Mouse (Mus musculus) forebrain, embryonic 10.5 days (tissue): ENCODE results near the gene Slc38a2. TPM values are rescaled to one million over a fixed set of nuclear protein-coding genes. Genes with fewer than 3 reads are reported as not detected.

Experiments used
- DNase-seq: peaks from one replicate; pipeline ENCODE4 v3.0.0-alpha.2; 2017; ENCODE audit warnings: low spot score; ENCODE audit errors: extremely low spot score
- H3K27ac ChIP-seq: fragments of 300-500 bp; sonication (generic); 2 replicates; pipeline ENCODE4 v1.5.1; 2016; ENCODE audit warnings: mild to moderate bottlenecking
- H3K27me3 ChIP-seq: fragments of 300-500 bp; sonication (generic); 2 replicates; pipeline ENCODE4 v1.6.1; 2016; ENCODE audit warnings: mild to moderate bottlenecking; ENCODE audit not compliant: poor library complexity, severe bottlenecking
- H3K36me3 ChIP-seq: fragments of 300-500 bp; sonication (generic); replicated peaks from 2 replicates; pipeline ENCODE4 v1.6.1; 2016; ENCODE audit warnings: mild to moderate bottlenecking, moderate library complexity
- H3K4me1 ChIP-seq: fragments of 300-500 bp; sonication (generic); 2 replicates; pipeline ENCODE4 v1.6.1; 2016
- H3K4me3 ChIP-seq: fragments of 300-500 bp; sonication (generic); 2 replicates; pipeline ENCODE4 v1.5.1; 2016; ENCODE audit warnings: mild to moderate bottlenecking, moderate library complexity
- H3K9me3 ChIP-seq: fragments of 300-500 bp; sonication (generic); 2 replicates; pipeline ENCODE4 v1.6.1; 2016; ENCODE audit warnings: mild to moderate bottlenecking, moderate library complexity
- WGBS: fragments of 180-500 bp; shearing (Covaris S2); methylation state at CpG from one replicate; pipeline ENCODE4 v1.1.7; 2016; 5-methylcytosine and 5-hydroxymethylcytosine counted together
- polyA plus RNA-seq: library from polyadenylated mRNA; unstranded; fragments of >200 nt; fragmentation: Nextera tagmentation; extraction: Ambion mirVana; gene quantifications from 2 replicates; pipeline ENCODE4 v1.2.1, GENCODE M21; 2016

The Slc38a2 gene
- polyA plus RNA-seq, 1 experiment from 2014 or later, result 151 TPM

DNA sequence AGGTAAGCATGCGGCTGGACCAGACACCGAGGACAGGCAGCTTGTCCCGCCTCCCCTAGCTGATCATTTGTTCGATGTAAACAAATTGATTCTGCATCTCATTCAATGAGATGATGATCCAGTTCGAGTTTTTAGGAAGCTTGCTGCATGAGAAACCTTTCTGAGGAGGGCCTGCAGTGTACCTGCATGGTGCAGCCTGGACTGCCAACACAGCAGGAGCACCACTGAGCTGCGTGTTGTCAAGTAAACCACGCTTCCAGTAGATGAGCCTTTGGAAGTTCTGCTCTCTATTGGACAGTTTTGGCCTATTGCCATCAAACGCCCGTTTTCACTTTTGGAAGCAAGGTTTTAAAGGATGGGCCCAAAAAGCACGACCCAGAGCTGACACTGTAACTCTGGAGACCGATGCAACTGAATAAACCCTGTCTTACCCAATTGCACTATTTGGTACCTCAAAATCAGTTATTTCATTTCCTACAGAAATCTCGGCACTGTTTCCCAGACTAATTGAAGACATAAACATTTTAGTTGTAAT is 10.7 kb downstream of the Slc38a2 start:
- WGBS, result 95% methylated on average over 12 of the region's 12 CpGs
- H3K9me3 ChIP-seq, result no peaks in the 10 kb centered on the region
- no peak overlapping the region for H3K4me3 ChIP-seq
- no peak overlapping the region for H3K27ac ChIP-seq
- H3K4me1 ChIP-seq, result peaks cover 5% of the 10 kb centered on the region
- H3K27me3 ChIP-seq, result no peaks in the 10 kb centered on the region
- no peak for DNase-seq
- H3K36me3 ChIP-seq, result peaks cover 76% of the 10 kb centered on the region

DNA sequence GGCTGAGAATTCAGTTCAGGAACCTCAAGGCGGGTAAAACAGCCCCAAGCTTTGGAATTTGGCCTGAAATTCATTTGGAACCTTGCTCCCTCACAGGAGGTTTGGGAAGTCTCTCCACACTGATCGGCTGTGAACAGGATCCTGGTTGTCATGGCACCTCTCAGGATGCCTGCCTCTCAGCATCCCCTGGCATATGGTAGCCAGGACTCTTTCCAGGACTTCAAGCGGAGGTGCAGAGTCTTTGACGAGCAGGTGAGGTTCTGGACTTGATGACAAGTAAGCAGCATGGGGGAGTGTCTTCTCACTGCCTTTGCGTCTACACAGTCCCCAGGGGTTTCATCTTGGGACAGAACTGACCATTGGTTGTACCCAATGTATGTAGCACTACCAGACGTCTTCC is 11.5 kb downstream of the Slc38a2 start:
- no peak overlapping the region for H3K4me3 ChIP-seq
- 88% methylated on average over 6 of the region's 6 CpGs for WGBS
- H3K9me3 ChIP-seq, result no peaks in the 10 kb centered on the region
- H3K27ac ChIP-seq, result no peak overlapping the region
- H3K27me3 ChIP-seq, result no peaks in the 10 kb centered on the region
- peaks cover 5% of the 10 kb centered on the region for H3K4me1 ChIP-seq
- H3K36me3 ChIP-seq, result peaks cover 68% of the 10 kb centered on the region
- DNase-seq, result no peak

DNA sequence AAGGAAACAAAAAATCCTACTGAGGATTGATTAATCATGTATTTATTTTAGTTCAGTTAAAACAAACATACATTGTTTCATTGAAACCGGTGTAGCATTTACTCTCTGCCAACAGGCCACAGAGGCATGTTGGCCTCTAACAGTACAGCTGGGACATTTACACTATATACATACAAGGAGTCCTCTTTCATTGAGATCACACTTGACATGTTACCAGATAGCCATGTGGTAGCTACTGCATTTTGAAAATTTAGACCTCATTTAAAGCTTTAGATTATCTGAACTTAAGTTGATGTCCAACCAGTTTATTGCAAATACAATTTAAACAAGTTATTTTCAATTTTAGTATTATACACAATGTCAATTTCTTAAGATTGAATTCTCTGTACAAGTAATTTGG is 12.2 kb downstream of the Slc38a2 start:
- DNase-seq, result no peak
- Histone ChIP-seq H3K9me3 (no peaks in the 10 kb centered on the region), H3K27ac (no peak overlapping the region), H3K4me3 (no peak overlapping the region), H3K27me3 (no peaks in the 10 kb centered on the region), H3K36me3 (peaks cover 61% of the 10 kb centered on the region), H3K4me1 (peaks cover 5% of the 10 kb centered on the region)
- WGBS, result 59% methylated on average over 1 of the region's 1 CpGs

DNA sequence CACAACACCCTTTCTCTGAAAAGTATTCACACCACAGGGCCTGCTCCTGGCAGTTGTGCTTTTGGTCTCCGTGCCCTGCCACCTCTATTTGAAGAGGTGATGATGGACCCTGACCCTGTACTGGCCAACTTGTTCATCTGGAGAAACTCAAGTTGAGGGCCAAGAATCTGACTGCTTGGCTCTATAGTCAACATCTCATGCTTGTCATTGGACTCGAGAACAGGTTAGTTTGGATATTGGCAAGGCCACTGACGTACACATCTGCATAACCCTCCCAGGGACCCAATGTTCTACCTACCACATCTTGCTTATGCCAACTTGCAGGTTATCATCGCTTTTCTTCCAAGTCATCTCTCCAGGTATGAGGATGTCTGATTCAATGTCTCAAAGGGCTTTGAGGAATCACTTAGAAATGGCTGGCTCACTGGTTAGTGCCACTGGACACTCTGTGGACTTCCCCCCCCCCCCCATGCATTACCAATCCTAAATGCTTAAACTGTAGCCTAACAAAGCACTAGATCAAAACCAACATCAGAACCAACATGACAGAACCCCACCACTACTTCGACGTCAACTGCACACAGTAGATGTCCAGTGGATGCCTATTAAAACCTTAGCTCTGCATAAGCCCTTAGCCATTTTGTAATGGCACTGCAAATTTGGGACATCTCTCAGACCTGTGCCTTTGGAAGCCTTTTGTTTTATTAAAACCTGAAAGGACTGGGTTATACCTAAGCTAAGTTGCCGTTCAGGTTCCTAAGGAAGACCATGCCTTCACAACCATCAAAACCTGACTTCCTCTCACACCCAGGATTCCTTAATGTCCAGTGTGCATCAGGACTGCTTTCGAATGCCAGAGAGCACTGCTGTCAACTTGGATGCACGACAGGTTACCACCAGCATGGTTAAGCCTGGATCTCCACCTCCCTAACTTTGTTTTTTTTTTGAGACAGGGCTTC is 13.1 kb downstream of the Slc38a2 start:
- no peak overlapping the region for H3K27ac ChIP-seq
- H3K4me3 ChIP-seq, result no peak overlapping the region
- no peaks in the 10 kb centered on the region for H3K27me3 ChIP-seq
- WGBS, result 86% methylated on average over 9 of the region's 9 CpGs
- no peaks in the 10 kb centered on the region for H3K9me3 ChIP-seq
- no peak for DNase-seq
- H3K4me1 ChIP-seq, result peaks cover 5% of the 10 kb centered on the region
- H3K36me3 ChIP-seq, result peaks cover 52% of the 10 kb centered on the region

DNA sequence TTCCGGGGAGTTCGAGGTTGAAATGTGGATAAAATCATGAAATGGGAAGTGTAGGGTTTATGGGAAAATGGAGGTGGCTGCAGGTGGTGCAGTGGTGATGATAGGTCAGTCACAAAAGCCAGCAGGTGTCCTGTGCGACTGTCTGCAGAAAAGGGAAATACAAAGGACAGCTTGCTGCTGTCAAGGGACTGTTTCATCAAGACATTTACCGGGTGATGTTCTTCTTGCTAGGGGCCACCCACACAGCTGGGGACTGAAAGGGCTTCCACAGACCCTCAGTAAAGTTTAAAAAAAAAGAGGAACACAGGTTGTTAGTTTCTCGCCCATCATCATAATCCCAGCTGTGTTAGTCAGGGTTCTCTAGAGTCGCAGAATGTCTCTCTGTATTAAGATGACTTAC is 14.3 kb downstream of the Slc38a2 start:
- no peaks in the 10 kb centered on the region; the same call in 1 of the 2 replicates for H3K27me3 ChIP-seq
- H3K4me3 ChIP-seq, result no peak overlapping the region
- no peaks in the 10 kb centered on the region for H3K9me3 ChIP-seq
- no peak overlapping the region for H3K27ac ChIP-seq
- DNase-seq, result no peak
- H3K36me3 ChIP-seq, result peaks cover 40% of the 10 kb centered on the region
- WGBS, result 80% methylated on average over 6 of the region's 6 CpGs
- H3K4me1 ChIP-seq, result peaks cover 5% of the 10 kb centered on the region

DNA sequence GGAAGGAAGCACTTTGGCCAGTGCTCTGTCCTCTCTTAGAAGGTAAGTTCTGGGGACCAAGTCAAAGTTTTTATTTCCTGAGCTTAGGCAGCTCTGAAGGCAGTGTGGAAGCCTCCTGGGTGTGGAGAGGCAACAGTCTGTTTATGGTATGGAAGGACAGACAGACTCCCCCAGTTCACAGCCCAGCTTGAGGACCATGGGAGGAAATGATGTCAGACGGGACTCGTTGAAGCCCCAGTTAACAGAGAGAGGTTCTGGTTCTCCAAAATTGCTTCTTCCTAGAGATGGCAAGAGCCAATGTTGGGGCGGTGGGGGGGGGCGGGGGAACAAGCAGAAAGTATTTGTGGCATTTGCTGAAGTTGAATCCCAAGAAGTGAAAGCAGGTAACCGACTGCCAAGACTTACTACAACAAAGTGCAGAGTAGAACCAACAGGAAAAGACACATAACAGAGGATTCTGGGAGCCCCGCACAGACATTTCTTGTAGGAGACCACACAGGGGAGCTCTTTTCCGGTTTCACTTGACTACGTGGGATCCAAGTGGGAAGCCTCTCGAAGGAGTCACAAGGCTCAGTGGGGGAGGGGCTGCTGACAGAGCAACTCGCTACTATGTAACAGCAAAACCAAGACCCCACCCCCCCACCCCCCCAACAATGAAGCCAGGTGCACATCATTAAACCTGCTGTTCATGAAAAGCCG is 15.2 kb downstream of the Slc38a2 start:
- Histone ChIP-seq H3K4me1 (peaks cover 5% of the 10 kb centered on the region), H3K27ac (no peak overlapping the region), H3K27me3 (no peaks in the 10 kb centered on the region; the same call in 1 of the 2 replicates), H3K9me3 (no peaks in the 10 kb centered on the region), H3K36me3 (peaks cover 30% of the 10 kb centered on the region), H3K4me3 (no peak overlapping the region)
- no peak for DNase-seq
- WGBS, result 51% methylated on average over 11 of the region's 11 CpGs

DNA sequence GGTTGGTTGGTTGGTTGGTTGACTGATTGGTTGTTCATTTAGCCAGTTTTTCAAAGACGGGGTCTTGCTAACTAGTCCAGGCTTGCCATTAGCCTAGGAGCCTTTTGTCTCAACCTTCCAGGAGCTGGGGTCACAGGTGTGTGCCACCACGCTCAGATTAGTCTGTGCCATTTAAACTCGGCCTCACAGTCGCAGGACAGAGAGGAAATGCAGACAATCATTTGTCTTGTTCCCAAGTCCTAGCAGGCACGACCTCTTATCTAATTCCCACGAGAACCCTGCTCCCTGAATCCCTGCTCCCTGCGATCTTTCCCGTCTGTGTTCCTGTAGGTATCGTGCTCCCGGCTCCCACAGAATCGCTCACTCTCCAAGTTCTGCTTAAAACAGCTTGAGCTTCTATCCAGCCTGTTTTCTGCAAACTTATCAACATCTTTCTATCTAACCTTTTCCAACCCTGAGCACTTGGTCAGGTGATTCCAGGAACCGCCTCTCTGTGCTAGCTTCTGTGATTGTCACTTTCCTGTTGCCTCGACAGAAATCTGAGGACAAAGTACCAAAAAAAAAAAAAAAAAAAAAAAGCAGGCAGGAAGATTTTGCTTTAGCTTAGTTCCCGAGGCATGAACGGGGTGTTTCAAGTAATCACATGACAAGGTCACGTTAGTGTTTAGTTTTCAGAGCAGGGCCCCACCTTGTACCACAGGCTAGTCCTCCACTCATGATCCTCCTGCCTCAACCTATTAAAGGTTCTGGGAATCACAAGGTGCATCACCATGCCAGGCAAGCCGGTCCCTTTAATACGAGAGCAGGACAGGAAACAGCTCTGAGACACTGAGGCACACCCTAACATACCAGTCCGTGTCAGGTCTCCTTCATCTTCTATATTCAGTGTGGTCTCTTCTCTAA is 20.4 kb downstream of the Slc38a2 start:
- DNase-seq, result no peak
- Histone ChIP-seq H3K9me3 (no peaks in the 10 kb centered on the region), H3K4me3 (no peak overlapping the region), H3K4me1 (no peaks in the 10 kb centered on the region), H3K27me3 (no peaks in the 10 kb centered on the region; the same call in 1 of the 2 replicates), H3K27ac (no peak overlapping the region), H3K36me3 (no peaks in the 10 kb centered on the region)
- 76% methylated on average over 19 of the region's 19 CpGs for WGBS

DNA sequence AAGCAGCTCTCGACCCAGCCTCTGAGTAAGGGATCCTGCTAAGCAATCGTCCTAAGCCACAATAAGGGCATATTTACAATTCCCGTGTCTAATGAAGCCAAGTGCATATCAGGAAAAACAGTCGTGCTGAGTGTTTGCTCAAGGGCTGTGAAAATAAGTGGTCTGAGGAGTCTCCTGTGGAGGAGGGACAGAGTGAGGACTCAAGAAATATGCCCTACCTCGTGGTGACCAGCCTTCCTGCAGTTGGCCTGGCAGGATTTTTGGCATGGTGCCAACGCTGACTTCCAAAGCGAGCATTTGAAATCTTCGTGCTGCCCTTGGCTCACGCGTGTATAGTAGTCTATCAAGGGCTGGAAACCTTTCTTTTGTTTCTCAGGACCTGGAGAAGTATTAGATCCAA is 23.0 kb downstream of the Slc38a2 start:
- WGBS, result 85% methylated on average over 10 of the region's 10 CpGs

DNA sequence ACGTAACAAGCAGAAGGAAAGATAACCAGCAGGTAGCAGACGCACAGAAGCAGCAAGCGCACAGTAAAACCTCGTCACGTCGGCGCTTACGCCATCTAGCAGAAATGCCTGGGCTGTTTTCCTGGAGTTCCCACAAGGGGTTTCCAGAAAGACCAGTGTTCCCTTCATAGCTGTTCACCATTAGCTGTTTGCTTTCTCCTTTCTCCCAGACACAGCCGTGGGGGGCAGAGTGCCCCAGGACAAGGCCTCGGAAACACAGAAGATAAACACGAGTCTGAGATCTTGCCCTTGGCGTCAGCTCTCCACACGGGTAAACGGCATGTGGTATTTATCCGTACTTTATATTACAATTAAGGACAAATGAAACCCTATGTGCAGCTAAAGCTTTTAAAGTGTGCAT is 23.8 kb downstream of the Slc38a2 start:
- Histone ChIP-seq H3K27me3 (no peaks in the 10 kb centered on the region; the same call in 1 of the 2 replicates), H3K4me3 (no peak overlapping the region), H3K9me3 (no peaks in the 10 kb centered on the region), H3K36me3 (no peaks in the 10 kb centered on the region), H3K4me1 (no peaks in the 10 kb centered on the region), H3K27ac (no peak overlapping the region)
- no peak for DNase-seq
- 89% methylated on average over 15 of the region's 15 CpGs for WGBS

More for the DNA sequence above, 23.0 kb downstream of the Slc38a2 start:
- Histone ChIP-seq H3K36me3 (no peaks in the 10 kb centered on the region), H3K4me3 (no peak overlapping the region), H3K4me1 (no peaks in the 10 kb centered on the region), H3K27ac (no peak overlapping the region), H3K27me3 (no peaks in the 10 kb centered on the region; the same call in 1 of the 2 replicates), H3K9me3 (no peaks in the 10 kb centered on the region)
- DNase-seq, result no peak

DNA sequence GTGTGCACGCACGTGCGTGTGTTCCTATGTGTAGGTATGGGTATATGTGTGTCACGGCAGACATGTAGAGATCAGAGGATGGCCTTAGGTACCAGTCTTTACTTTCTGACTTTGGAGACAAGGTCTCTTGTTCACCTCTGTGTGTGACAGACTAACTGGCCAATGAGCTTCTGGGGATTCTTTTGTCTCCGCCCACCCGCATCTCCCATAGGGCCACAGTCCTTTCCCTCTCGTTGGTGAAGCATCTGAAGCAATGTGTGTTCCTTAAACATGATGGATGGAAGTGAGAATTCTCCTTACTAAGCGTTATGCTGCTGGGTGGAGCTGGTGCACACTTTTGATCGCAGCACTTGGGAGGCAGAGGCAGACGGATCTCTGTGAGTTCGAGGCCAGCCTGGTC is 24.5 kb downstream of the Slc38a2 start:
- H3K4me1 ChIP-seq, result no peaks in the 10 kb centered on the region
- no peak overlapping the region for H3K27ac ChIP-seq
- WGBS, result 85% methylated on average over 11 of the region's 11 CpGs
- no peaks in the 10 kb centered on the region for H3K9me3 ChIP-seq
- DNase-seq, result no peak
- no peak overlapping the region for H3K4me3 ChIP-seq
- H3K27me3 ChIP-seq, result no peaks in the 10 kb centered on the region
- H3K36me3 ChIP-seq, result no peaks in the 10 kb centered on the region

DNA sequence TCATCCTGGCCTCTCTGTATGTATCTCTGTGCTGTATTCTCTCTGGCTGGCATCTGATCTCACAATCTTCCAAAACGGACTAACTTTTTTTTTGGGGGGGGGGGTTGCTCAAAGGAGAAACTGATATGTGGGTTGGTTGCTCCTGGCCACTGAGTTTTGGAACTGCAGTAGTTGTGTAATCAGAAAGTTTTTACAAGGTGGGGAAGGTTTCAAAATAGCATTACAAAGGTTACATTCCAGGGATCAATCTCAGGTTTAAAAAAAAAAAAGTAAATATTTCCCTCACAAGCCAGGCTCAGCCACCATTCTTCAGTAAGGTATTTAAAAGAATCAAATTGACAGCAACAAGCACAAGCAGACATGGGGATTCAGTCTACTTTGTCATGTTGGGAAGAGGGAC is 25.4 kb downstream of the Slc38a2 start:
- Histone ChIP-seq H3K9me3 (no peaks in the 10 kb centered on the region), H3K27me3 (no peaks in the 10 kb centered on the region), H3K4me1 (no peaks in the 10 kb centered on the region), H3K36me3 (no peaks in the 10 kb centered on the region), H3K4me3 (no peak overlapping the region), H3K27ac (no peak overlapping the region)
- 83% methylated on average over 1 of the region's 1 CpGs for WGBS
- DNase-seq, result no peak

DNA sequence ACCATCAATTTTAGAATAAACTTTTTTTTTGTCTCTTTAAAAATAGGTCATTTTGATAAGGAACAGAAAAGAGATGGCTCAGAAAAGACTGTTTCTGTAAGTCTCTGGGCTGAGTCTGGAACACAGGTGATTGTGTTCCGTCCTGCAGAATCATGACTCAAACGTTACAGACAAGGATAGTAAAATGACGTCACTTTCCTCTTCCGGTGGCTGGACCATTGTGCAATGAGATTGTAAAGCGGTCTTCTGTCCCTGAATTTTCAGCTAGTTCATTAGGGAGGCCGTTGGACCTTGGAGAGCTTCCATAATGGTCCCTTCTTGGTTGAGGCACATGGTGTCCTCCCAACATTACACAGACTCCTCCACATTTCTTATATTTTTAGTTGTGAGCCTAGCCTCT is 29.8 kb downstream of the Slc38a2 start:
- Histone ChIP-seq H3K4me1 (peaks cover 6% of the 10 kb centered on the region; the same call in 1 of the 2 replicates), H3K4me3 (no peak overlapping the region), H3K27ac (no peak overlapping the region), H3K27me3 (no peaks in the 10 kb centered on the region), H3K9me3 (no peaks in the 10 kb centered on the region), H3K36me3 (no peaks in the 10 kb centered on the region)
- no peak for DNase-seq
- WGBS, result 87% methylated on average over 6 of the region's 6 CpGs
